Mouse (Mus musculus): Measurements from ENCODE around the gene Scly. TPM values are rescaled to one million over a fixed set of nuclear protein-coding genes. Genes with fewer than 3 reads are reported as not detected.

Scly gene
- polyA plus RNA-seq, 1 experiment from 2014 or later: 12.3 TPM

DNA sequence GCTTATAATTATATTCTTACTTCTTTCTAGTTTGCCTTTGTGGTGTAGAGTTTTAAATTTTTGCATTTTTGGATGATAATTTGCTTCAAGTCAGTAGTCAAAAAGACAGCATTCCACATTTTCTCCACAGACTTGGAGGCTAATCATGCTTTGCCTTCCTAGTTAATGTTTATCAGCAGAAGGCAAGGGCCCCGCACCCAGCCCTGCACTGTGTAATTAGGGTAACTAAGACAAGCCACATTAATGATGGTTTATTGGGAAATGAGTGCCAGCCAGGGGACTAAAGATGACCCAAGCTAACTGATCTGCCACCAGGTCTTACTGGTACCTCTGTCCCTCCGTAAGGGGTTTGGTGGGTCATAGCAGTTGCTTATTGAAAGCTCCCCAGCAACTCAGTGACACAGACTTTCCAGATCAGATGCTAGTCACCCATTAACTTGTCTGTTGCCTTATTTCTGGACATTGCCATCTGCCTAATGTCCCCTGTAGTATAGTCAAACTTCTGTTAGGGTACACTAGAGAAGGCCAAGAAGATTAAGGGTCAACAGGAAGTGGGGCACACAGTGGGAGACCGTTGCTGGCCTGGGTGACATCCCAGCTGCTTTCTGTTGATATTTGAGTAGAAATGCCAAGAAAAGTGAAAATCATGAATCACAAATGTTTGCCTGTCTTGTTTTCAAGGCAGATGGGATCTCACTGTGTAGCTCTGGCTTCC is 3.2 kb downstream of the Scly start:
- WGBS: 59% methylated on average over 3 of the region's 3 CpGs
- peak; percentile 11 for DNase-seq
- TF ChIP-seq CTCF (IDR thresholded peaks at IDR 0.05; ENCODE audit: low read depth): no peak

DNA sequence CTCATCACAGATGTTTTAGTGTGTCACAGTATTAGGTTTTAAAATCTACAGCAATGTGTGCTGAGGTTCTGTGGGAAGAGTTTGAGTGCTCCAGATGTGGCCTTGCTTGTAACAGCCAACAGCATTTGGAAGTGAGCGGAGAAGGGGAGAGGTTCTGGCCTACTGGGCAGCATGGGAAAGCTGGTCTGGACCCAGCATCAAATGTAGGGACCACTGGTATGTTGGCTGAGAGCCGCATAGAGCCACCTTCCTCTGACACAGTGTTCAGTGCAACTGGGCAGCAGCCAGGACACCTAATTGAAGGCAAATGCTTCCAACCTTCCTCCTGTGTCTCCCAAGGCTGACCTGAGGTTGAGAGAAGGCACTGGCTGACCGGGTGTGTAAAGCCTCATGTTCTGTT is 3.9 kb downstream of the Scly start:
- Histone ChIP-seq H3K4me2 (no peak overlapping the region), H3K36me3 (ENCODE audit: insufficient read depth) (0 out of 2 replicates have a peak, but pooled peaks cover 10% of the 10 kb centered on the region), H3K27ac (ENCODE audit: low read depth) (no peak overlapping the region), H3K4me3 (ENCODE audit: low read depth, low read length) (no peak overlapping the region), H3K9ac (no peak overlapping the region), H3K4me1 (ENCODE audit: insufficient read depth) (no peaks in the 10 kb centered on the region), H3K27me3 (ENCODE audit: insufficient read depth, low read length) (no peaks in the 10 kb centered on the region), H3K9me3 (ENCODE audit: low read depth, low read length) (no peaks in the 10 kb centered on the region)
- 79% methylated on average over 3 of the region's 3 CpGs for WGBS
- DNase-seq: no peak
- ATAC-seq (ENCODE audit: insufficient read depth): no peak
- no peak for TF ChIP-seq CTCF (IDR thresholded peaks at IDR 0.05; ENCODE audit: low read depth)

More for the DNA sequence above, 3.2 kb downstream of the Scly start:
- ATAC-seq (ENCODE audit: insufficient read depth): no peak
- no peaks in the 10 kb centered on the region for H3K27me3 ChIP-seq (ENCODE audit: insufficient read depth, low read length)
- H3K4me2 ChIP-seq: no peak overlapping the region
- 0 out of 2 replicates have a peak, but pooled peaks cover 10% of the 10 kb centered on the region for H3K36me3 ChIP-seq (ENCODE audit: insufficient read depth)
- H3K9ac ChIP-seq: no peak overlapping the region
- no peaks in the 10 kb centered on the region for H3K9me3 ChIP-seq (ENCODE audit: low read depth, low read length)
- H3K27ac ChIP-seq (ENCODE audit: low read depth): no peak overlapping the region
- H3K4me1 ChIP-seq (ENCODE audit: insufficient read depth): no peaks in the 10 kb centered on the region
- H3K4me3 ChIP-seq (ENCODE audit: low read depth, low read length): no peak overlapping the region

DNA sequence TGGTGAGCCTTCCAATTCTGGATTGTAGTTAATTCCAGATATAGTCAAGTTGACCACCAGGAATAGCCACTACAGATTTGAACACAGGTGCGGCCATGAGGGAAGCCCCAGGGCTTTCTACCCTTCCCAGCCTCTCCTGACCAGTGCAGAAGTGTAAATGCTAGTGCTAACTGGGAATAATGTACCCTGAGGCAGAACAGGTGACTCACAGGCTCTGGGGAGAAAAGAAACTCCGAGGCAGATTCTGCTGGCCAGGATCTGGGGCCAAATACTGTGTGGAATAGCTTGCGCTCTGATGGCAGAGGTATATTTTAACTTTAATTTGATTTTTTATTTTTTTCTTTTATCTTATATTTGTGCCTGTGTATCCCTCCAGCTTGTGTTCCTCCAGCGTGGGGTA is 6.5 kb downstream of the Scly start:
- no peak for TF ChIP-seq CTCF (IDR thresholded peaks at IDR 0.05; ENCODE audit: low read depth)
- H3K27ac ChIP-seq (ENCODE audit: low read depth): no peak overlapping the region
- 90% methylated on average over 4 of the region's 4 CpGs for WGBS
- no peak overlapping the region for H3K9ac ChIP-seq
- no peak overlapping the region for H3K4me3 ChIP-seq (ENCODE audit: low read depth, low read length)
- peaks cover 21% of the 10 kb centered on the region for H3K36me3 ChIP-seq (ENCODE audit: insufficient read depth)
- H3K27me3 ChIP-seq (ENCODE audit: insufficient read depth, low read length): no peaks in the 10 kb centered on the region
- ATAC-seq (ENCODE audit: insufficient read depth): no peak
- no peak overlapping the region for H3K4me2 ChIP-seq
- no peaks in the 10 kb centered on the region for H3K9me3 ChIP-seq (ENCODE audit: low read depth, low read length)
- no peaks in the 10 kb centered on the region for H3K4me1 ChIP-seq (ENCODE audit: insufficient read depth)
- no peak for DNase-seq

DNA sequence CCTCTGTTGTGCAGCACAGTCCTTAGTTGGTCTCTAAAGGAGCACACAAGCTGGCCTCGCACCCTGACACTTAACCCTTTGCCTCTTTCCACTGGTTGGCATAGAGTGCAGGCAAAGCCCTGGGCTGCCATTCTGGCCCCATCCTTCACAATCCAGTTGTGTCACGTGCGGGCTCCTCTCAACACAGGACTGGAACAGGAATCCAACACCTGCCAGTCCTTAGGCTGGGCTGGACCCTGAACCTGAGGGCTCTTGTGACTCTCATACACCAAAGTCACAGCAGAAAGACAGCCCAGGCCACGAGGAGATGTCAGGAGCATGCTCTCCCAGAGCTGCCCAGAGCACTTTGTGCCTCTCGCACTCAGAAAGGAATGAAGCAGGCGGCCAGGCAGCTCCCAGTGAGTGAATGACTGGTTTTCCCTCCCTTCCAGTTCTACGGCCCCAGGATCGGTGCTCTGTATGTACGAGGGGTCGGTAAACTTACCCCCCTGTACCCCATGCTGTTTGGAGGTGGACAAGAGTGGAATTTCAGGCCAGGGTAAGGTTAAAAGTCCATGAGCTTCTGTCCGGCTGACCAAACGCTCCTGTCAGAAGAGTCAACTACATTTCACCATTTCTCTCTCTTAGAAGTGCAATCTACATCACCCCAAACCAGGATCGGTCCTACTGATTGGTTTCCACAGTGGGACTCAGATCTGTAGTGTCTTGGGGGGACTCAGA is 11.4 kb downstream of the Scly start:
- DNase-seq (no peak), ATAC-seq (ENCODE audit: insufficient read depth) (no peak)
- Histone ChIP-seq H3K27ac (ENCODE audit: low read depth) (no peak overlapping the region), H3K36me3 (ENCODE audit: insufficient read depth) (peaks cover 31% of the 10 kb centered on the region), H3K27me3 (ENCODE audit: insufficient read depth, low read length) (no peaks in the 10 kb centered on the region), H3K4me3 (ENCODE audit: low read depth, low read length) (no peak overlapping the region), H3K9me3 (ENCODE audit: low read depth, low read length) (no peaks in the 10 kb centered on the region), H3K9ac (no peak overlapping the region), H3K4me1 (ENCODE audit: insufficient read depth) (no peaks in the 10 kb centered on the region), H3K4me2 (no peak overlapping the region)
- WGBS: 85% methylated on average over 13 of the region's 13 CpGs
- TF ChIP-seq CTCF (IDR thresholded peaks at IDR 0.05; ENCODE audit: low read depth): no peak

DNA sequence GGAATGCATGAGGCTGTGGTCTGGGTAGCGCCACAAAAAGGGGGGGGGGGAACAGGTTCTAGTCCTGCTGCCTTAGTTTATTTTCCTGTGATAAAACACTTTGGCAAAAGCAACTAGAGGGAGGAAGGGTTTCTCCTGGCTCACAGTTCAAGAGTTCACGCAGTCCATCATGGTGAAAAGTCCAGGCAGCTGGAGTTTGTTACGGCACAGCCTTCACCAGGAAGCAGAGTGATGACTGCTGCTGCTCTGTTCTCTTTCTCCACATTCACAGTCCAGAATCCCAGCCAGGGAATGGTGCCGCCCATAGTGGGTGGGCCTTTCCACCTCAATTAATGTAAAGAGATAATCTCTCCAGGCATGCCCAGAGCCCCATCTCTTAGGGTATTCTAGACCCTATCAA is 14.1 kb downstream of the Scly start:
- Histone ChIP-seq H3K27ac (ENCODE audit: low read depth) (no peak overlapping the region), H3K9ac (no peak overlapping the region), H3K4me2 (no peak overlapping the region), H3K4me3 (ENCODE audit: low read depth, low read length) (no peak overlapping the region), H3K4me1 (ENCODE audit: insufficient read depth) (no peaks in the 10 kb centered on the region), H3K36me3 (ENCODE audit: insufficient read depth) (peaks cover 21% of the 10 kb centered on the region), H3K9me3 (ENCODE audit: low read depth, low read length) (no peaks in the 10 kb centered on the region), H3K27me3 (ENCODE audit: insufficient read depth, low read length) (no peaks in the 10 kb centered on the region)
- 72% methylated on average over 4 of the region's 4 CpGs for WGBS
- DNase-seq (peak; percentile 74), ATAC-seq (ENCODE audit: insufficient read depth) (no peak; the same call in 1 of the 2 replicates)
- no peak for TF ChIP-seq CTCF (IDR thresholded peaks at IDR 0.05; ENCODE audit: low read depth)

DNA sequence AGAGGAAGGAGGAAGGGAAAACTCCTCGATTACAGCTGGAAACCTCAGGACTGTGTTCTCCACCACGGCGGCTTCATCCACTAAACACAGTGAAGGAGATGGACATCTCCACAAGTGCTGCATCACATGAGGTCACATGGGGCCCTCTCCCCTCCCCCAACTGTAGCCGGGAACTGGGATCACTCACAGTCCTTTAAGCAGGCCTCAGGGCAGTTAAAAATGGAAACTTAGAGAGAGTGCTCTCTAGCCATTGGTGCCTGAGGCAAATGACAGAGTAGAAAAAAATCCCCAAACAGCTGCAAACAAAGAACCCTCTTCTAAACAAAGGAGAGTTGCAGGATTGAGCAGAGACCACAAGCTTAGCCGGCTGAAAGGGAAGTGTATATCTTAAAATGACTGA is 15.1 kb downstream of the Scly start:
- TF ChIP-seq CTCF (IDR thresholded peaks at IDR 0.05; ENCODE audit: low read depth): no peak
- Histone ChIP-seq H3K9me3 (ENCODE audit: low read depth, low read length) (no peaks in the 10 kb centered on the region), H3K27me3 (ENCODE audit: insufficient read depth, low read length) (no peaks in the 10 kb centered on the region), H3K4me2 (no peak overlapping the region), H3K36me3 (ENCODE audit: insufficient read depth) (peaks cover 18% of the 10 kb centered on the region), H3K4me3 (ENCODE audit: low read depth, low read length) (no peak overlapping the region), H3K9ac (no peak overlapping the region), H3K27ac (ENCODE audit: low read depth) (no peak overlapping the region), H3K4me1 (ENCODE audit: insufficient read depth) (no peaks in the 10 kb centered on the region)
- WGBS: 45% methylated on average over 5 of the region's 5 CpGs
- DNase-seq (peak; percentile 52), ATAC-seq (ENCODE audit: insufficient read depth) (peak; percentile 33; the same call in 1 of the 2 replicates)

DNA sequence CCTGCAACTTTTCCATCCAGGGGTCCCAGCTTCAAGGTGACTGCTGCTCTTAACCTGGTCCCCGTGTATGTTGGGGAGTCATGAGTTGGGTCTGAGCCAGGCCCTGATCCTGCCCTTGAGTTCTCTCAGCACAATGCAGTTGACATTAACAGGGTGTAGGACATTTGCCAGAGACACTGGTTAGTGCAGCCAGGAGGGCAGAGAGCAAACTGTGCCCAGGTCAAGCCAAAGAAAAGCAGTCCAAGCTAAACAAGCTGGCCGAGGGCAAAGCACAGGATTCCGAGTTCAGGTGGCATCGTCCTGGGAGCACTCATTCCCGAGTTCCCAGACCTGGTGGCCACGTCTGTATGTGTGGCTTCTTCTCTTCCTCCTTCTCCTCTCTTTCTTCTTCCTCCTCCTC is 19.5 kb downstream of the Scly start:
- Histone ChIP-seq H3K9me3 (ENCODE audit: low read depth, low read length) (no peaks in the 10 kb centered on the region), H3K36me3 (ENCODE audit: insufficient read depth) (no peaks in the 10 kb centered on the region), H3K27me3 (ENCODE audit: insufficient read depth, low read length) (no peaks in the 10 kb centered on the region), H3K4me2 (no peak overlapping the region), H3K27ac (ENCODE audit: low read depth) (no peak overlapping the region), H3K4me1 (ENCODE audit: insufficient read depth) (no peaks in the 10 kb centered on the region), H3K4me3 (ENCODE audit: low read depth, low read length) (no peak overlapping the region), H3K9ac (no peak overlapping the region)
- 81% methylated on average over 6 of the region's 6 CpGs for WGBS
- no peak for TF ChIP-seq CTCF (IDR thresholded peaks at IDR 0.05; ENCODE audit: low read depth)
- ATAC-seq (ENCODE audit: insufficient read depth) (no peak), DNase-seq (no peak)

Measured in lung, embryonic 14.5 days (tissue).